Mouse (Mus musculus): ENCODE results near the gene Sdccag8. TPM values are rescaled to one million over a fixed set of nuclear protein-coding genes. Genes with fewer than 3 reads are reported as not detected.
"Not testable (repeated sequence)": the region's sequence is repeated elsewhere in the genome, so short reads cannot be mapped to it uniquely, and the experiment has no call there.

Sdccag8 gene
- total RNA-seq, 4 experiments from 2014 or later, result 9.7 to 20.9 (median 12.7) TPM

DNA sequence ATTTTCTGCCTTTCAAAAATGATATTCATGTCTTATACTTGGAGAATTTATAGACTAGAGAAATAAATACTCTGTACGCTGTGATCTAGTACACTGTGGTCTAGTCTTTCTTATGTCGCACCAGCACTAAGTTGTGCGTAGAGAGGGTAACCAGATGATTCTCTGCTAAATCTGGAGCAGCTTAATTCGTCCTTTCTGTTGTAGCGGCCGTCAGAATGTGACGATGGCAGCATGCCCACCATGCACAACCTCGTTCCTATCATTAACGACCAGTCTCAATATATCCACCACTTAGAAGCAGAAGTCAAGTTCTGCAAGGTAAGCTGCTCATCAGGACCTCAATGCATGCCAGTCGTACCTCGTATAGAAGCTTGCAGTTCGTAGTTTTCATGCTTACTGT is 14.2 kb downstream of the Sdccag8 start:
- no peak for DNase-seq

DNA sequence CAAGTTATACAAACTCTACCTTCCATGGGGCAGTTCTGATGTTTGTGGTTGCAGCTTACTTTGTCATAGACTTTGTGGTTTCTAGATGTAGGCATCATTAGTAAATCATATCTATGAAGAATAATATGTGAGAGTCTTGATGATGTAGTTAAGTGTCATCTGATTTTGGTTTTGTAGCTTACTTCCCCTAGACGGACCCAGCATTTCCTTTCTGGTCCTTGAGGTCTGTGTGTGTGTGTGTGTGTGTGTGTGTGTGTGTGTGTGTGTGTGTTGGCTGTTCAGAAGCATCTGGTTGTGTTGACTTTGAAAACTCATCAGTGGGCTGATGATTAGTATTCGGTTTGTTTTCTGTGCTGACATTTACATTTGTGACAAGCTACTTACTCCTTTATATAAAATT is 17.6 kb downstream of the Sdccag8 start:
- DNase-seq, result no peak

DNA sequence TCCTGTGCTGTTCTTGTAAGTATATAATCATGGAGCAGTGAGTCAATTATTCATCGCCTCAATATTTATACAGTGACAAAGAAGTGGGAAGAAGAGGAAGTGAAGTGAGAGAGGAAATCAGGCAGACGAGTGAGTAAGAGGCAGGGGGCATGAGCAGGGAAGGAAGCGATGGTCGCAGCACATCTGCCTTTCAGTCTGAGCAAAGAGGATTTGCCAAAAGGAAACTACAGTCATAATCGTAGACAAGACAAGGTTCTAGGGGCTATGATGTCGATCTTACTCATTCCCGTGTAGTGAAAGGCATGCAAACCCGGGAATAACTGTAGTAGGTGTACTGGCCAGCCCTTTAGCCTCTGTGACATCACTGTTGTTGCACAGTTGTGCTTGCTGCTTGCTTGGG is 18.1 kb downstream of the Sdccag8 start:
- DNase-seq, result no peak

DNA sequence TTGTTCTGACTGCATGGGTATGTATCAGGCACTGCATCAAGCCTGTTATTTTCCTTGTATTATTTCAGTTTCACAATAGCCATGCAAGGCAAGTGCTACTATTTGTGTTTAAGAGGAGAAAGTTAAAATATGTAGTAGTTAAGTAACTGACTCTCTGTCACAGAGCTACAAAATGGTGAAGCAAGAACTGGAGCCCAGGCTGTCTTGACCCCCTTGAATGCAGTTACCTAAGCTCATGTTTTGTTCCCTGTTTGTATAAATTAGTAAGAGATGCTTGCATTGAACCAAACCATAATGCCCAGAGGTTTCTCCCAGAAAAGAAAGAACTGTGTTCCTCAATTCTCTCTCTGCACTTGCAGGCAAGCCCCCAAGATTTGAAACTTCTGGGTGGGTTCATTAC is 18.8 kb downstream of the Sdccag8 start:
- DNase-seq, result no peak

GRCm38 (mm10) chr1:176833948-176834347 is 19.5 kb downstream of the Sdccag8 start:
- no peak for DNase-seq

GRCm38 (mm10) chr1:176834880-176835279 is 20.4 kb downstream of the Sdccag8 start:
- DNase-seq, result no peak

- no peak for DNase-seq
Measured at GRCm38 (mm10) chr1:176835501-176836294, 21.2 kb downstream of the Sdccag8 start.

GRCm38 (mm10) chr1:176836562-176836961 is 22.1 kb downstream of the Sdccag8 start:
- DNase-seq, result not testable (repeated sequence)

- DNase-seq, result no peak
Measured at GRCm38 (mm10) chr1:176845082-176845977, 30.9 kb downstream of the Sdccag8 start.

DNA sequence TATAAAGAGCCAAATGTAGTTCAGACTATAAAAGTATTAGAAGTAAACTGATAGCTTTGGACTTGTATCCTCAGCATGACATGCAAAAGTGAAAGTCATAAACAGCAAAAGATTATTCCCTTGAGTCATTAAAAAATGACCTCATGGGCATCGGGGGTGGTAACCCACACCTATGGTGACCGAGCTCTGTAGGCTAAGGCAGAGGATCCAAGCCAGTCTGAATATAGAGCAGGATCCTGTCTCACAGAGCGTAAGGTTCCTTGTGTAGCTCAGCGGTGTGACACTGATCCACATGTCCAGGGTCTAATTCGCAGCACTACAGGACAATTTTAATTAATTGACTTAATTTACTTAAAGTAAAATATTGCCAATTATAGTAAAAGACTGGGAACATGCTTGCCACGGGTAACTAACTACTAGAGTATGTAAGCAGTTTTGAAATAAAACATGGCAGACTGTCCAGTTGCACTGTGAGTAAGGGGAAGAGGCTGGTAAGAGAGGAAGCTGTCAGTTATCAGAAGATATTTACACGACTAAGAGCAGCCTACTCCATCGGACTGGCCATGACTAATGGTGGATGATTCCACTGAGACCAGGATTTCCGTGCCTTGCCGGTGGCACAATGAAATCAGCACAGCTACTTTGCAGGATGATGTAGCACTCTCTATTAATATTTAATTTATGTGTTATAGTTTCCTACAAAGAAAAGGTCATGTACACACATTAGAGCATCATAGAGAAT is 32.8 kb downstream of the Sdccag8 start:
- no peak for DNase-seq

GRCm38 (mm10) chr1:176848613-176849290 is 34.3 kb downstream of the Sdccag8 start:
- DNase-seq, result no peak

DNA sequence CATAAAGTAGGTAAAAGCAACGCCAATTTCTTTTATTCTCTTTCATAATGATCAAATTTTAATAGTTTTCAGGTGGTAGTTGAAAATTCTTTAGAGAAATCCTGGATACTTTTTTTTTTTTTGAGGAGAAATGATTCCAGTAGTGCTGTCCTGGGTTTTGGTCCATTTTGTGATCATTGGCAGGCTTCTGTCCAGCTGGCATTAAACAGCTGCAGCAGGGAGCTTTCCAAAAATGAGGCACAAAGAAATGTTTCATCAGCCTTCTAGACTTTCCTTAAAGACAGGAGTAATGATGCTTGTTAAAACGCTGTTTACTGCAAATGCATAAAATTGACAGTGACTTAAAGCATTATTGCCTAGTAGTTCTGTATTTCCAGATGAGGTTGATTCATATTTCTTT is 34.9 kb downstream of the Sdccag8 start:
- DNase-seq, result no peak

GRCm38 (mm10) chr1:176851401-176851800 is 36.9 kb downstream of the Sdccag8 start:
- DNase-seq, result no peak

GRCm38 (mm10) chr1:176852813-176853590 is 38.5 kb downstream of the Sdccag8 start:
- DNase-seq, result no peak

- peak; percentile 34 for DNase-seq
Measured at GRCm38 (mm10) chr1:176861981-176862644, 47.7 kb downstream of the Sdccag8 start.

GRCm38 (mm10) chr1:176870501-176870900 is 56.0 kb downstream of the Sdccag8 start:
- DNase-seq, result no peak

GRCm38 (mm10) chr1:176871975-176872374 is 57.5 kb downstream of the Sdccag8 start:
- DNase-seq, result no peak

DNA sequence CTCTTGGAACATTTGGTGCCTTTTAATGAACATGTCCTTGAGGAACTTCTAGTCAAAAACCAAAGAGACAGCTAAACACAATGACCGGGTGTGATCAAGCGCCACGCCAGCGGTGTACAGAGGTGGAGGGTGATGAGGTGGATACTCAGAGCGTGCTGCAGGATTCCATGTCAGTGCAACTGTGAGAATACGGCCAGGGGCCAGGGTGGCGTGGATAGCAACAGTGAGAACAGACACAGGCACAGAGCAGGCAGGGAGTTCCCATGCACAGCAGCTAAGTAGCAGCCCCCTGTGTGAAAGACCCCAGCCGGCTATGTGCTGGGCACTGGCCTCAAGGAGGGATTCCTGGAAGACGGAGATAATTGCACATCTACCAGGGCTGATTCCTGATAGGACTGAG is 59.0 kb downstream of the Sdccag8 start:
- no peak for DNase-seq

GRCm38 (mm10) chr1:176874155-176874554 is 59.7 kb downstream of the Sdccag8 start:
- DNase-seq, result no peak

- DNase-seq, result no peak
Measured at GRCm38 (mm10) chr1:176877756-176878155, 63.3 kb downstream of the Sdccag8 start.

- DNase-seq, result no peak
Measured at GRCm38 (mm10) chr1:176879005-176879404, 64.5 kb downstream of the Sdccag8 start.
